Mouse (Mus musculus) cortical plate, adult 2 months (tissue): ENCODE data around the gene Crtac1. TPM values are rescaled to one million over a fixed set of nuclear protein-coding genes. Genes with fewer than 3 reads are reported as not detected.
A peak's percentile ranks its signal among the peaks of the same experiment; 100 is the strongest.

ENCODE experiments used
- H3K27ac ChIP-seq: fragments of 200-500 bp; 2 replicates; pipeline ENCODE4 v1.5.1; 2012; ENCODE audit warnings: low read length, control low read depth, inconsistent platforms; ENCODE audit not compliant: insufficient read depth
- H3K4me1 ChIP-seq: fragments of 200-500 bp; 2 replicates; pipeline ENCODE4 v1.6.1; 2011; ENCODE audit warnings: low read length; ENCODE audit not compliant: control insufficient read depth, insufficient read depth
- H3K4me3 ChIP-seq: fragments of 200-500 bp; 2 replicates; pipeline ENCODE4 v1.5.1; 2011; ENCODE audit warnings: mild to moderate bottlenecking, low read length, control low read depth; ENCODE audit not compliant: insufficient read depth
- CTCF ChIP-seq: fragments of 200-500 bp; IDR thresholded peaks from 2 replicates; pipeline ENCODE4 v1.5.1; 2011; ENCODE audit warnings: mild to moderate bottlenecking, control low read depth, low read length; ENCODE audit not compliant: insufficient read depth; ENCODE audit errors: extremely low read depth
- POLR2A ChIP-seq: fragments of 200-500 bp; IDR thresholded peaks from 2 replicates; pipeline ENCODE4 v1.6.1; 2011; ENCODE audit warnings: mild to moderate bottlenecking, low read length, control low read depth; ENCODE audit not compliant: insufficient read depth; ENCODE audit errors: extremely low read depth
- polyA plus RNA-seq: library from polyadenylated mRNA; depleted of rRNA; stranded (reverse); fragments of >200 nt; gene quantifications from 2 replicates; pipeline ENCODE4 v1.2.3, GENCODE M21; 2012

The Crtac1 gene
- polyA plus RNA-seq, 1 experiment: 48.1 TPM

- TF ChIP-seq CTCF (no peak), POLR2A (no peak)
- Histone ChIP-seq H3K27ac (peak overlapping the region; percentile 36; the same call in 1 of the 2 replicates), H3K4me1 (peaks cover 12% of the 10 kb centered on the region), H3K4me3 (no peak overlapping the region)
These were observed 37.7 kb downstream of the Crtac1 start for GRCm38 (mm10) chr19:42393920-42394319.

GRCm38 (mm10) chr19:42392094-42392493, 39.5 kb downstream of the Crtac1 start:
- H3K4me3 ChIP-seq: no peak overlapping the region
- H3K27ac ChIP-seq: no peak overlapping the region
- TF ChIP-seq POLR2A: no peak
- TF ChIP-seq CTCF: no peak
- H3K4me1 ChIP-seq: peaks cover 12% of the 10 kb centered on the region

GRCm38 (mm10) chr19:42389574-42389973, 42.0 kb downstream of the Crtac1 start:
- no peak overlapping the region for H3K4me3 ChIP-seq
- H3K27ac ChIP-seq: no peak overlapping the region
- H3K4me1 ChIP-seq: peaks cover 16% of the 10 kb centered on the region
- TF ChIP-seq POLR2A: no peak
- no peak for TF ChIP-seq CTCF

- Histone ChIP-seq H3K4me1 (peaks cover 7% of the 10 kb centered on the region), H3K27ac (no peak overlapping the region), H3K4me3 (no peak overlapping the region)
- no peak for TF ChIP-seq CTCF
- no peak for TF ChIP-seq POLR2A
These were observed 46.5 kb downstream of the Crtac1 start for GRCm38 (mm10) chr19:42384981-42385598.

GRCm38 (mm10) chr19:42380981-42381373, 50.6 kb downstream of the Crtac1 start:
- H3K27ac ChIP-seq: no peak overlapping the region
- peaks cover 10% of the 10 kb centered on the region for H3K4me1 ChIP-seq
- H3K4me3 ChIP-seq: no peak overlapping the region
- TF ChIP-seq POLR2A: no peak
- no peak for TF ChIP-seq CTCF

GRCm38 (mm10) chr19:42380321-42380980, 51.1 kb downstream of the Crtac1 start:
- peaks cover 10% of the 10 kb centered on the region for H3K4me1 ChIP-seq
- no peak overlapping the region; the same call in 1 of the 2 replicates for H3K4me3 ChIP-seq
- no peak for TF ChIP-seq POLR2A
- TF ChIP-seq CTCF: no peak
- H3K27ac ChIP-seq: no peak overlapping the region

GRCm38 (mm10) chr19:42379798-42380197, 51.8 kb downstream of the Crtac1 start:
- peak; percentile 45; the same call in 1 of the 2 replicates for TF ChIP-seq POLR2A
- TF ChIP-seq CTCF: no peak
- Histone ChIP-seq H3K4me1 (peaks cover 6% of the 10 kb centered on the region), H3K27ac (no peak overlapping the region), H3K4me3 (no peak overlapping the region)

GRCm38 (mm10) chr19:42377206-42377605, 54.4 kb downstream of the Crtac1 start:
- no peak for TF ChIP-seq POLR2A
- TF ChIP-seq CTCF: no peak
- H3K27ac ChIP-seq: no peak overlapping the region
- peaks cover 6% of the 10 kb centered on the region for H3K4me1 ChIP-seq
- H3K4me3 ChIP-seq: no peak overlapping the region

- TF ChIP-seq POLR2A (no peak), CTCF (no peak)
- H3K27ac ChIP-seq: no peak overlapping the region
- H3K4me3 ChIP-seq: no peak overlapping the region
- H3K4me1 ChIP-seq: peaks cover 2% of the 10 kb centered on the region; the same call in 1 of the 2 replicates
These were observed 68.0 kb downstream of the Crtac1 start for GRCm38 (mm10) chr19:42363551-42363950.

- Histone ChIP-seq H3K27ac (no peak overlapping the region), H3K4me3 (no peak overlapping the region), H3K4me1 (peaks cover 5% of the 10 kb centered on the region)
- TF ChIP-seq POLR2A: no peak
These were observed 73.2 kb downstream of the Crtac1 start for GRCm38 (mm10) chr19:42358406-42358805.
